Mouse (Mus musculus) adrenal gland, postnatal 4 days (tissue): Measurements from ENCODE around the gene Efhc1. TPM values are rescaled to one million over a fixed set of nuclear protein-coding genes. Genes with fewer than 3 reads are reported as not detected.

Experiments used
- DNase-seq, 2 experiments: peaks; one replicate each; pipeline ENCODE4 v3.0.0; 2021 to 2022; ENCODE audit warnings: low spot score in 2 of 2, mixed read lengths in 2 of 2
- total RNA-seq, 2 experiments: library from RNA; stranded (reverse); gene quantifications; 2 replicates each; pipeline ENCODE4 v1.2.3; 2021

The Efhc1 gene
- total RNA-seq, 2 experiments from 2014 or later = 3.0 to 3.4 TPM

- no peak for DNase-seq
Observed at GRCm38 (mm10) chr1:21006775-21007174, 55.3 kb downstream of the Efhc1 start.

- no peak for DNase-seq
Observed at GRCm38 (mm10) chr1:21007941-21008701, 56.7 kb downstream of the Efhc1 start.

GRCm38 (mm10) chr1:21008891-21009290, 57.5 kb downstream of the Efhc1 start:
- no peak for DNase-seq

GRCm38 (mm10) chr1:21010282-21010800, 58.9 kb downstream of the Efhc1 start:
- DNase-seq = no peak

GRCm38 (mm10) chr1:21014463-21014862, 63.0 kb downstream of the Efhc1 start:
- peak; percentile 39 to 61 for DNase-seq

GRCm38 (mm10) chr1:21023101-21023500, 71.7 kb downstream of the Efhc1 start:
- no peak for DNase-seq

- no peak for DNase-seq
Observed at GRCm38 (mm10) chr1:21025203-21025602, 73.8 kb downstream of the Efhc1 start.

GRCm38 (mm10) chr1:21026534-21026933, 75.1 kb downstream of the Efhc1 start:
- DNase-seq = no peak

GRCm38 (mm10) chr1:21029000-21029399, 77.6 kb downstream of the Efhc1 start:
- DNase-seq = no peak

- no peak for DNase-seq
Observed at GRCm38 (mm10) chr1:21031650-21032049, 80.2 kb downstream of the Efhc1 start.

GRCm38 (mm10) chr1:21033065-21033791, 81.8 kb downstream of the Efhc1 start:
- no peak for DNase-seq

GRCm38 (mm10) chr1:21033792-21034119, 82.3 kb downstream of the Efhc1 start:
- no peak for DNase-seq

GRCm38 (mm10) chr1:21035878-21036277, 84.5 kb downstream of the Efhc1 start:
- DNase-seq = no peak

GRCm38 (mm10) chr1:21037881-21038601, 86.6 kb downstream of the Efhc1 start:
- no peak for DNase-seq

- no peak for DNase-seq
Observed at GRCm38 (mm10) chr1:21039564-21039963, 88.1 kb downstream of the Efhc1 start.

GRCm38 (mm10) chr1:21040173-21040572, 88.7 kb downstream of the Efhc1 start:
- DNase-seq = no peak

Other genes with a start within 250 kb of the Efhc1 start
- not detected for gene Il17a, start 220.7 kb upstream of the Efhc1 start, total RNA-seq
- under 1 TPM in 1 of 2 experiments, not detected in 1; 0.68 TPM for gene Il17f, start 161.0 kb upstream of the Efhc1 start, total RNA-seq
- gene Mcm3, start 131.3 kb upstream of the Efhc1 start, total RNA-seq = 10 to 100 TPM; 73.8 to 85.6 TPM
- 10 to 100 TPM; 40.5 to 44.6 TPM for gene Paqr8, start 61.0 kb upstream of the Efhc1 start, total RNA-seq
- 10 to 100 TPM; 12.2 to 14.2 TPM for gene Tram2, start 127.6 kb downstream of the Efhc1 start, total RNA-seq